ENCODE assay signal across 13 mouse cellular contexts in the genomic region with DNA sequence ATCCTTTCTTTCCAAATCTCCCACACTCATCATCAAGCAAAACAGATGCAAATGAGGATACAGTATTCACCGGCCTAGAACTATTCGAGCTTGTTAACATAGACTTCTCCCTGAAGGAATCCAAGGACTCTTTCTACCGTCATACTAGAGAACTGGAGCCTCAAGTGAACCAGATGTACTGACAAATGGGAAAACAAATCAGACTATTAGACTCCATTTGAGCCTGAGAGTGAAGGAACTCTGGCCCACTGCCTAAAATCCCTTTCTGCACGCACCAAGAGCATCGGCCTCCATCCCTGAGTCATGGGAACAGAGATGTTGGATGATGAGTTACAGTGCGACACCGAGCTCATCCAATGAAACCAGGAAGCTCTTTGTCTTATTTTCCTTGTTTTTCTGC.
DNase-seq lines count a peak whose midpoint lies in the region; ATAC-seq and TF ChIP-seq lines count a peak whose summit lies in the region.
"Had no signal": no experiment of that assay in that cellular context is flagged by ENCODE, and none has a peak within 500 bp of the region (broad histone marks: within the 10 kb centered on the region; RNA-seq: fewer than 3 reads in every experiment).

No protein-coding gene starts in this region.

- WGBS in limb, embryonic 14.5 days: 83% methylated on average over 7 of the region's 7 CpGs
- 92% methylated on average over 7 of the region's 7 CpGs for WGBS in limb, embryonic 10.5 days

- H3K27ac ChIP-seq in limb, embryonic 14.5 days (replicated peaks; ENCODE audit: low read depth, low read length): no peak overlapping the region
- H3K27ac ChIP-seq in limb, embryonic 10.5 days: no peak overlapping the region
- H3K27ac ChIP-seq in brown adipose tissue, adult 24 weeks (replicated peaks; ENCODE audit: low read depth, low read length): 0 out of 2 replicates have a peak overlapping the region, but pooled peaks have one; percentile 25
- H3K27ac ChIP-seq: neural tube, embryonic 13.5 days had no signal

- no peaks in the 10 kb centered on the region for H3K9me3 ChIP-seq in limb, embryonic 14.5 days (ENCODE audit: control insufficient read depth, low read length)
- no peaks in the 10 kb centered on the region for H3K9me3 ChIP-seq in limb, embryonic 10.5 days (replicated peaks)
- H3K9me3 ChIP-seq: neural tube, embryonic 13.5 days had no signal

- no peak overlapping the region for H3K4me2 ChIP-seq in limb, embryonic 14.5 days (replicated peaks; ENCODE audit: low read depth, low read length, severe bottlenecking)
- H3K4me2 ChIP-seq: neural tube, embryonic 13.5 days had no signal

- no peak overlapping the region for H3K4me3 ChIP-seq in limb, embryonic 14.5 days (replicated peaks; ENCODE audit: low read length)
- H3K4me3 ChIP-seq in limb, embryonic 10.5 days: no peak overlapping the region
- no peak overlapping the region for H3K4me3 ChIP-seq in brown adipose tissue, adult 24 weeks (ENCODE audit: insufficient read depth, low read depth, low read length)
- H3K4me3 ChIP-seq: megakaryocyte, embryonic 14.5 days; neural tube, embryonic 13.5 days had no signal

- TF ChIP-seq POLR2A in limb, embryonic 14.5 days (IDR thresholded peaks at IDR 0.05; ENCODE audit: borderline replicate concordance, extremely low read depth, insufficient read depth, insufficient read length): no peak

- peak; percentile 23 to 47 for DNase-seq in frontal cortex, adult 2 months (ENCODE audit: extremely low spot score in 1 of 2, low spot score in 1 of 2)
- no peak for DNase-seq in frontal cortex, postnatal 36 days (ENCODE audit: low spot score in 2 of 2)
- DNase-seq in limb, embryonic 14.5 days (ENCODE audit: low spot score): peak; percentile 59
- DNase-seq in limb, embryonic 10.5 days (ENCODE audit: low spot score): no peak
- DNase-seq in brain, adult 2 months (ENCODE audit: low read depth, low spot score): peak; percentile 54
- no peak for DNase-seq in left cerebral cortex, postnatal 36 days (ENCODE audit: low spot score in 2 of 2)
- DNase-seq in kidney, adult 9 months: no peak
- DNase-seq: cerebellum, adult 2 months; kidney, postnatal 36 days had no signal

- H3K27me3 ChIP-seq in limb, embryonic 14.5 days (ENCODE audit: control insufficient read depth, insufficient read depth, low read length): no peaks in the 10 kb centered on the region
- no peaks in the 10 kb centered on the region for H3K27me3 ChIP-seq in limb, embryonic 10.5 days (ENCODE audit: low read depth, poor library complexity, severe bottlenecking)
- H3K27me3 ChIP-seq: megakaryocyte, embryonic 14.5 days; neural tube, embryonic 13.5 days had no signal

- no peaks in the 10 kb centered on the region for H3K4me1 ChIP-seq in limb, embryonic 14.5 days (ENCODE audit: control insufficient read depth, insufficient read depth, low read length)
- H3K4me1 ChIP-seq in limb, embryonic 10.5 days: no peaks in the 10 kb centered on the region
- no peaks in the 10 kb centered on the region for H3K4me1 ChIP-seq in brown adipose tissue, adult 24 weeks (ENCODE audit: control insufficient read depth, insufficient read depth, insufficient read length, low read length)
- H3K4me1 ChIP-seq: megakaryocyte, embryonic 14.5 days; neural tube, embryonic 13.5 days had no signal

- no peak for ATAC-seq in limb, embryonic 14.5 days (ENCODE audit: low FRiP score, low read depth)
- ATAC-seq: activated CD4-positive, CD25-positive, alpha-beta regulatory T cell, adult 4 months had no signal

- H3K9ac ChIP-seq in limb, embryonic 14.5 days (ENCODE audit: low read depth, low read length, severe bottlenecking): no peak overlapping the region
- H3K9ac ChIP-seq: neural tube, embryonic 13.5 days had no signal

- H3K36me3 ChIP-seq in limb, embryonic 14.5 days (ENCODE audit: control insufficient read depth, insufficient read depth, low read length): no peaks in the 10 kb centered on the region
- H3K36me3 ChIP-seq in limb, embryonic 10.5 days: no peaks in the 10 kb centered on the region
- H3K36me3 ChIP-seq: neural tube, embryonic 13.5 days had no signal

- intact Hi-C loops in left cerebral cortex, postnatal 36 days (cut with DNase I): no loop called here

Comparison
In these comparisons a context has a peak if more than half of its experiments do, and no peak if none do; other contexts are left out.
1. DNase-seq: peak in frontal cortex, adult 2 months (2 of 2), limb, embryonic 14.5 days (single experiment) and brain, adult 2 months (single experiment); none in frontal cortex, postnatal 36 days (0 of 2), limb, embryonic 10.5 days (single experiment), left cerebral cortex, postnatal 36 days (0 of 2) and kidney, adult 9 months (single experiment).